Mouse (Mus musculus) kidney, embryonic 14.5 days (tissue): ENCODE results near the gene Nol7. TPM values are rescaled to one million over a fixed set of nuclear protein-coding genes. Genes with fewer than 3 reads are reported as not detected.

ENCODE experiments used
- ATAC-seq: fragments of 200-750 bp; cut with Nextera tagmentation; 2 replicates; pipeline ENCODE4 v1.8.0; 2017; ENCODE audit warnings: moderate number of reproducible peaks, mild to moderate bottlenecking, moderate TSS enrichment, moderate library complexity; ENCODE audit not compliant: low FRiP score, low TSS enrichment
- H3K27ac ChIP-seq: fragments of 300-500 bp; sonication (generic); 2 replicates; pipeline ENCODE4 v1.5.1; 2014; ENCODE audit warnings: low read depth, mild to moderate bottlenecking, low read length, moderate library complexity, mixed read lengths
- H3K27me3 ChIP-seq: fragments of 300-500 bp; sonication (generic); 2 replicates; pipeline ENCODE4 v1.6.1; 2014; ENCODE audit warnings: mild to moderate bottlenecking, low read length; ENCODE audit not compliant: control insufficient read depth, insufficient read depth
- H3K36me3 ChIP-seq: fragments of 300-500 bp; sonication (generic); 2 replicates; pipeline ENCODE4 v1.6.1; 2014; ENCODE audit warnings: low read length, mixed read lengths; ENCODE audit not compliant: control insufficient read depth, insufficient read depth
- H3K4me1 ChIP-seq: fragments of 300-500 bp; sonication (generic); 2 replicates; pipeline ENCODE4 v1.6.1; 2014; ENCODE audit warnings: low read length, mixed read lengths; ENCODE audit not compliant: control insufficient read depth, insufficient read depth
- H3K4me2 ChIP-seq: fragments of 300-500 bp; sonication (generic); replicated peaks from 2 replicates; pipeline ENCODE4 v1.6.1; 2014; ENCODE audit warnings: low read depth, mild to moderate bottlenecking, low read length
- H3K4me3 ChIP-seq: fragments of 300-500 bp; sonication (generic); 2 replicates; pipeline ENCODE4 v1.5.1; 2014; ENCODE audit warnings: mild to moderate bottlenecking, low read length
- H3K9ac ChIP-seq: fragments of 300-500 bp; sonication (generic); 2 replicates; pipeline ENCODE4 v1.6.1; 2014; ENCODE audit warnings: low read depth, mild to moderate bottlenecking, low read length, moderate library complexity
- H3K9me3 ChIP-seq: fragments of 300-500 bp; sonication (generic); 2 replicates; pipeline ENCODE4 v1.6.1; 2016; ENCODE audit warnings: low read length; ENCODE audit not compliant: control insufficient read depth
- WGBS: fragments of 180-500 bp; shearing (Covaris S2); extraction: QIAGEN DNeasy Blood & Tissue Kit; methylation state at CpG from one replicate; pipeline ENCODE4 v1.1.7; 2014; 5-methylcytosine and 5-hydroxymethylcytosine counted together
- polyA plus RNA-seq: library from polyadenylated mRNA; unstranded; fragments of >200 nt; fragmentation: Nextera tagmentation; extraction: Ambion mirVana; gene quantifications from 2 replicates; pipeline ENCODE4 v1.2.1, GENCODE M21; 2014

Gene Nol7
- polyA plus RNA-seq, result 144 and 166 TPM in 2 replicates

- 1% methylated on average over 72 of the region's 72 CpGs for WGBS
- no peaks in the 10 kb centered on the region for H3K9me3 ChIP-seq
- H3K36me3 ChIP-seq, result peaks cover 39% of the 10 kb centered on the region
- peak within 1 kb of the TSS; percentile 96 for H3K27ac ChIP-seq
- peak within 1 kb of the TSS; percentile 88 for H3K9ac ChIP-seq
- H3K27me3 ChIP-seq, result no peaks in the 10 kb centered on the region
- peak within 1 kb of the TSS; percentile 58 for H3K4me2 ChIP-seq
- H3K4me3 ChIP-seq, result peak within 1 kb of the TSS; percentile 84
- peak; percentile 92 for ATAC-seq
- peaks cover 7% of the 10 kb centered on the region; the same call in 1 of the 2 replicates for H3K4me1 ChIP-seq
Observed at GRCm38 (mm10) chr13:43398297-43399080, at the start of gene Nol7. TSS of gene Nol7 (plus strand) at chr13:43398390.

DNA sequence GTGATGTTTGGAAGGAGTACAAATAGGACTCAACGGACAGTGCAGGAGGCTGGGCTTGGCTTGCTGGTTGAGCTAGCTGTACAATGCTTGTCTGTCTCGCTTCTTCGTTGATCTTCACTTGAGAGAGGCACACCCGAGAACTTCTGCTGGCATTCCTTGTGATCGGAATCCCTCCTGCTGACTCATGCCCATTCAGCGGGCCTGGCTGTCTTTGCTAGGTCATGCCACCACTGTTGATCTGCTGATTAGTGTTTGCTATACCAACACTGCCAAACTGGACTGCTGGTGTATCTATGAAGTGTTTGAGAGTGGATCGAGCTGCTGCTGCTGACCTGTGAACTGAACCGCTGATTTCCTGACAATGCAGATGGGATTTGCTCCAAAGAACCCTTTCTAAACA, 48.8 kb upstream of the Nol7 start:
- no peak for ATAC-seq
- WGBS, result 89% methylated on average over 8 of the region's 8 CpGs
- no peak overlapping the region for H3K9ac ChIP-seq
- H3K9me3 ChIP-seq, result no peaks in the 10 kb centered on the region
- H3K4me2 ChIP-seq, result no peak overlapping the region
- no peaks in the 10 kb centered on the region for H3K27me3 ChIP-seq
- H3K27ac ChIP-seq, result no peak overlapping the region
- H3K36me3 ChIP-seq, result no peaks in the 10 kb centered on the region
- no peaks in the 10 kb centered on the region for H3K4me1 ChIP-seq
- H3K4me3 ChIP-seq, result no peak overlapping the region

GRCm38 (mm10) chr13:43350489-43351169, 47.6 kb upstream of the Nol7 start:
- no peak overlapping the region for H3K4me3 ChIP-seq
- no peak overlapping the region for H3K27ac ChIP-seq
- no peaks in the 10 kb centered on the region for H3K36me3 ChIP-seq
- no peaks in the 10 kb centered on the region for H3K9me3 ChIP-seq
- H3K27me3 ChIP-seq, result no peaks in the 10 kb centered on the region
- H3K9ac ChIP-seq, result no peak overlapping the region
- no peaks in the 10 kb centered on the region for H3K4me1 ChIP-seq
- H3K4me2 ChIP-seq, result no peak overlapping the region
- no peak for ATAC-seq
- WGBS, result 76% methylated on average over 9 of the region's 9 CpGs

DNA sequence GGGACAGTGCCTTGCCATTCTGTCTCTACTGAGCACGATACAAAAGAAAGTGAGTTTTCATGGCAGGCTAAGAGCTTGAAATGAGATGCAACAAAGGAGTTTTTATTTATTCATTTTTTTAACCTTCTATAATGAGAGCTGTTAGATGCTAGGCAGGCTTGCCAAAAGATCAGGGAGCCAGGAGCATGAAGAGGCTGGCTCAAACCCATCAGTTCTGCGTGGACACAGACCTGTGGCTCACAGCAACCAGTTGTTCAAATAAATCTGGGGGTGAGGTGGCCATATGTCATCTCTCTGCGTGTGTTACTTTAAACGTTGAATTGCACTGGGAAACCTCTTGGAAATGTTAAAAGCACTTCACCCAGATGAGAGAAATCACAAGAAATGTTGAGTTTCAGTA, 44.8 kb upstream of the Nol7 start:
- ATAC-seq, result no peak
- Histone ChIP-seq H3K9me3 (no peaks in the 10 kb centered on the region), H3K4me2 (no peak overlapping the region), H3K9ac (no peak overlapping the region), H3K4me1 (no peaks in the 10 kb centered on the region), H3K36me3 (no peaks in the 10 kb centered on the region), H3K27me3 (no peaks in the 10 kb centered on the region), H3K27ac (no peak overlapping the region), H3K4me3 (no peak overlapping the region)
- WGBS, result 68% methylated on average over 4 of the region's 4 CpGs

DNA sequence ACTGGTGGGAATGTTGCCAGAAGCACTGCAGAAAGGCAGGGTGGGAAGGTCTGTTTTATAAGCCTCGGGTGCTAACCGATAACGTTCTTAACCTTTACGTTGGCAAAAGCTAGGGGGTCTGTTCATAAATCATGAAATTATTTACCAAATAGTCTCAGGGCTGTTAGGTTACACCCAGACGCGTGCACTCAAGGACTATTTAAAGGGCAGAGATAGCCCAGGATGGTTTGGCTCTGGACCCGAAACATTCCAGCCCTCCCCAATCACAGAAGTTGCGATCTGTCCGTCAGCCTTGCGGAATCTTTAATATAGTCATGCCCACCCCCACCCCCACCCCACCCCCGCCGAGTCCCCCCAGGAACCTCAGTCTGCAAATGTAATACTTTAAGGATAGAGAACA, 43.8 kb upstream of the Nol7 start:
- no peaks in the 10 kb centered on the region for H3K9me3 ChIP-seq
- WGBS, result 60% methylated on average over 12 of the region's 12 CpGs

GRCm38 (mm10) chr13:43356346-43357125, 41.7 kb upstream of the Nol7 start:
- no peak for ATAC-seq
- H3K4me3 ChIP-seq, result no peak overlapping the region
- no peaks in the 10 kb centered on the region for H3K4me1 ChIP-seq
- H3K27me3 ChIP-seq, result no peaks in the 10 kb centered on the region
- no peaks in the 10 kb centered on the region for H3K36me3 ChIP-seq
- WGBS, result 84% methylated on average over 14 of the region's 14 CpGs
- no peak overlapping the region for H3K4me2 ChIP-seq
- H3K9me3 ChIP-seq, result no peaks in the 10 kb centered on the region
- H3K9ac ChIP-seq, result no peak overlapping the region
- H3K27ac ChIP-seq, result no peak overlapping the region

More for the DNA sequence above, 43.8 kb upstream of the Nol7 start:
- H3K27ac ChIP-seq, result no peak overlapping the region
- no peaks in the 10 kb centered on the region for H3K4me1 ChIP-seq
- H3K36me3 ChIP-seq, result no peaks in the 10 kb centered on the region
- no peak overlapping the region for H3K4me3 ChIP-seq
- no peak overlapping the region for H3K4me2 ChIP-seq
- H3K9ac ChIP-seq, result no peak overlapping the region
- ATAC-seq, result no peak
- H3K27me3 ChIP-seq, result no peaks in the 10 kb centered on the region

- Histone ChIP-seq H3K27ac (no peak overlapping the region), H3K36me3 (no peaks in the 10 kb centered on the region), H3K9me3 (no peaks in the 10 kb centered on the region), H3K4me3 (no peak overlapping the region), H3K9ac (no peak overlapping the region), H3K4me2 (no peak overlapping the region), H3K4me1 (peaks cover 3% of the 10 kb centered on the region; the same call in 1 of the 2 replicates), H3K27me3 (no peaks in the 10 kb centered on the region)
- no peak for ATAC-seq
- WGBS, result 72% methylated on average over 6 of the region's 6 CpGs
Observed at GRCm38 (mm10) chr13:43360534-43360933, 37.7 kb upstream of the Nol7 start.

- Histone ChIP-seq H3K27me3 (no peaks in the 10 kb centered on the region), H3K4me2 (no peak overlapping the region), H3K9ac (no peak overlapping the region), H3K27ac (no peak overlapping the region), H3K4me3 (no peak overlapping the region), H3K36me3 (no peaks in the 10 kb centered on the region), H3K9me3 (no peaks in the 10 kb centered on the region), H3K4me1 (peaks cover 6% of the 10 kb centered on the region; the same call in 1 of the 2 replicates)
- 76% methylated on average over 9 of the region's 9 CpGs for WGBS
- no peak for ATAC-seq
Observed at GRCm38 (mm10) chr13:43362353-43362752, 35.8 kb upstream of the Nol7 start.
